Mouse (Mus musculus) limb, embryonic 13.5 days (tissue): Measurements from ENCODE around the gene Them4. TPM values are rescaled to one million over a fixed set of nuclear protein-coding genes. Genes with fewer than 3 reads are reported as not detected.

Source experiments
- ATAC-seq: fragments of 200-750 bp; cut with Nextera tagmentation; 2 replicates; pipeline ENCODE4 v1.8.0; 2017; ENCODE audit warnings: low read depth, moderate number of reproducible peaks, moderate TSS enrichment; ENCODE audit not compliant: low FRiP score
- H3K27ac ChIP-seq: fragments of 300-500 bp; sonication (generic); 2 replicates; pipeline ENCODE4 v1.5.1; 2015; ENCODE audit warnings: inconsistent platforms, mild to moderate bottlenecking, moderate library complexity
- H3K27me3 ChIP-seq: fragments of 300-500 bp; sonication (generic); 2 replicates; pipeline ENCODE4 v1.6.1; 2015; ENCODE audit warnings: mild to moderate bottlenecking, inconsistent platforms
- H3K36me3 ChIP-seq: fragments of 300-500 bp; sonication (generic); 2 replicates; pipeline ENCODE4 v1.6.1; 2015; ENCODE audit warnings: inconsistent platforms, mild to moderate bottlenecking, moderate library complexity
- H3K4me1 ChIP-seq: fragments of 300-500 bp; sonication (generic); 2 replicates; pipeline ENCODE4 v1.6.1; 2015; ENCODE audit warnings: inconsistent platforms
- H3K4me2 ChIP-seq: fragments of 300-500 bp; sonication (generic); replicated peaks from 2 replicates; pipeline ENCODE4 v1.6.1; 2015; ENCODE audit warnings: inconsistent platforms, mild to moderate bottlenecking, moderate library complexity
- H3K4me3 ChIP-seq: fragments of 300-500 bp; sonication (generic); 2 replicates; pipeline ENCODE4 v1.5.1; 2015; ENCODE audit warnings: moderate library complexity, mild to moderate bottlenecking, inconsistent platforms
- H3K9ac ChIP-seq: fragments of 300-500 bp; sonication (generic); 2 replicates; pipeline ENCODE4 v1.6.1; 2015; ENCODE audit warnings: mild to moderate bottlenecking, inconsistent platforms
- H3K9me3 ChIP-seq: fragments of 300-500 bp; sonication (generic); 2 replicates; pipeline ENCODE4 v1.6.1; 2016; ENCODE audit warnings: inconsistent platforms
- WGBS: fragments of 180-500 bp; shearing (Covaris S2); methylation state at CpG from one replicate; pipeline ENCODE4 v1.1.7; 2015; 5-methylcytosine and 5-hydroxymethylcytosine counted together
- polyA plus RNA-seq: library from polyadenylated mRNA; unstranded; fragments of >200 nt; fragmentation: Nextera tagmentation; extraction: Ambion mirVana; gene quantifications from 2 replicates; pipeline ENCODE4 v1.2.1, GENCODE M21; 2015

The Them4 gene
- polyA plus RNA-seq, 1 experiment from 2014 or later = 11.2 TPM

GRCm38 (mm10) chr3:94369709-94370108 is 59.8 kb downstream of the Them4 start:
- no peak overlapping the region for H3K4me2 ChIP-seq
- ATAC-seq = no peak
- H3K36me3 ChIP-seq = no peaks in the 10 kb centered on the region
- H3K27ac ChIP-seq = no peak overlapping the region
- peaks cover 22% of the 10 kb centered on the region for H3K27me3 ChIP-seq
- H3K9ac ChIP-seq = no peak overlapping the region
- 74% methylated on average over 2 of the region's 2 CpGs for WGBS
- no peaks in the 10 kb centered on the region for H3K9me3 ChIP-seq
- no peak overlapping the region for H3K4me3 ChIP-seq
- H3K4me1 ChIP-seq = peaks cover 29% of the 10 kb centered on the region

DNA sequence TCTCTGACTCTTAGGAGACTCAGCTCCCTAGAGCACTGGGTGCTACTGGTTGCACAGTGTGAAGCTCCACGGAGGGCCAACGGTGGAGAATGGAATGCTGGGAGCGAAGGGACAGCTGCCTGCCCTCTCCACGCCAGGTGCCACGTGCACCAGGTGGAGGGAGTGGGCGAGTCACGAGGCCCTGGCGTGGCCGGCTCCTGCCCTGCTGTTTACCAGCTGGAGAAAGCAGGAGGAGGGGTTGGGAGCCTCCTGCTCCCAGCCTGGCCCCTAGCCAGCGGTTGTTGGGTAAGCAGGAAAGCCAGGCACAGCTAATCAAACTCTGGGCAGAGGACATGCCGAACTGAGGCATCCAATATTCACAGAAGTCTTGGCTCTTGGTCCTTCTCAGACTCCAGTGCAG is 61.7 kb downstream of the Them4 start:
- 0 out of 2 replicates have a peak overlapping the region, but pooled peaks have one; percentile 14 for H3K9ac ChIP-seq
- peak; percentile 52 for ATAC-seq
- H3K4me3 ChIP-seq = 0 out of 2 replicates have a peak overlapping the region, but pooled peaks have one; percentile 4
- H3K27me3 ChIP-seq = peaks cover 8% of the 10 kb centered on the region; the same call in 1 of the 2 replicates
- H3K27ac ChIP-seq = no peak overlapping the region
- no peaks in the 10 kb centered on the region for H3K9me3 ChIP-seq
- H3K4me2 ChIP-seq = peak overlapping the region; percentile 50
- peaks cover 29% of the 10 kb centered on the region for H3K4me1 ChIP-seq
- WGBS = 3% methylated on average over 11 of the region's 11 CpGs
- no peaks in the 10 kb centered on the region for H3K36me3 ChIP-seq

DNA sequence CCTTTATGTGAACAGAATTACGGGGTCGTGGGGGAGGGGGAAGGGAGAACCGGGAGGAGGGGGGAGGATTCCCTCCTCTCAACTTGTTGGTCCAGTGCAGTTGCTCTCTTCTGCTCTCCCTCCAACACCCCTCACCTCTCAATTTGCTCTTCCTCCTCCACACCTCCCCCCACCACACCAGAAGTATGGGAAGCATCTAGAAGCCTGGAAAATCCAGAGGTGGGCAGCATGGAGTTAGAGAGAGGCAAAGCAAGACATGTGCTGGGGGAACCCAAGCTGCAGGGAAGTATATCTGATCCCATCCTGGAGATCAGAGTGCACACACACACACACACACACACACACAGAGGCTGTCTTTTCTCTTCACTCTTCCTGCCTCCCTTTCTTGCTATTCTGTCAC is 62.1 kb downstream of the Them4 start:
- Histone ChIP-seq H3K27me3 (peaks cover 8% of the 10 kb centered on the region; the same call in 1 of the 2 replicates), H3K4me1 (peaks cover 33% of the 10 kb centered on the region), H3K36me3 (no peaks in the 10 kb centered on the region), H3K9ac (no peak overlapping the region), H3K4me3 (0 out of 2 replicates have a peak overlapping the region, but pooled peaks have one; percentile 4), H3K4me2 (peak overlapping the region; percentile 50), H3K27ac (no peak overlapping the region), H3K9me3 (no peaks in the 10 kb centered on the region)
- WGBS = 0% methylated on average over 3 of the region's 3 CpGs
- ATAC-seq = 0 out of 2 replicates have a peak, but pooled peaks have one; percentile 7

GRCm38 (mm10) chr3:94372641-94373040 is 62.8 kb downstream of the Them4 start, which contains the start of gene Rorc:
Gene Rorc (plus strand): TSS chr3:94372794.
- Histone ChIP-seq H3K4me1 (peaks cover 37% of the 10 kb centered on the region), H3K27me3 (peaks cover 8% of the 10 kb centered on the region; the same call in 1 of the 2 replicates), H3K27ac (no peak within 1 kb of the TSS), H3K9ac (peak within 1 kb of the TSS; percentile 14; the same call in 1 of the 2 replicates), H3K4me3 (peak within 1 kb of the TSS; percentile 27), H3K36me3 (no peaks in the 10 kb centered on the region), H3K4me2 (peak within 1 kb of the TSS; percentile 60), H3K9me3 (no peaks in the 10 kb centered on the region)
- 15% methylated on average over 5 of the region's 5 CpGs for WGBS
- ATAC-seq = no peak

DNA sequence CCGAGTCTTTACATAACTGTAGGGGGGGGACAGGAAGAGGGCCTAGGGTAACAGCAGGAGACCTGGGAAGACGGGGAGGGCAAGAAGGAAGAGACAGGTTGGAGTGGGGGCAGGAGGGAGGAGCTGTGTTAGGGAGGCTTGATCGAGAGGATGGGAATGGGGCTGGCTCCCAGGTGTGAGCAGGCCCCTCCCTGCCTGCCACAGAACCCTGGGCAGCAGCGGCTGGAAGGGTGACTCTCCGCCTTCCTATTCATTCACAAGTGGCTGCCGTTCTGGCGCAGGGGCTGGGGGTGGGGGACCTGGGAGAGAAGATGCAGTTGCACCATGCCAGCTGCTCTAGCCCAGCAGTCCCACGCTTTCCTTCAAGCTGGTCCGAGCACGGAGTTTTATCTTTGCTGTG is 63.2 kb downstream of the Them4 start:
- no peaks in the 10 kb centered on the region for H3K9me3 ChIP-seq
- H3K9ac ChIP-seq = no peak overlapping the region
- H3K27me3 ChIP-seq = peaks cover 8% of the 10 kb centered on the region; the same call in 1 of the 2 replicates
- peaks cover 37% of the 10 kb centered on the region for H3K4me1 ChIP-seq
- peak; percentile 20 for ATAC-seq
- H3K4me3 ChIP-seq = peak overlapping the region; percentile 27
- no peaks in the 10 kb centered on the region for H3K36me3 ChIP-seq
- H3K4me2 ChIP-seq = peak overlapping the region; percentile 60
- whole genome bisulfite sequencing = 4% methylated on average over 10 of the region's 10 CpGs
- H3K27ac ChIP-seq = no peak overlapping the region

GRCm38 (mm10) chr3:94373597-94374011 is 63.7 kb downstream of the Them4 start:
- no peak overlapping the region; the same call in 1 of the 2 replicates for H3K9ac ChIP-seq
- peaks cover 8% of the 10 kb centered on the region; the same call in 1 of the 2 replicates for H3K27me3 ChIP-seq
- no peaks in the 10 kb centered on the region for H3K9me3 ChIP-seq
- H3K27ac ChIP-seq = no peak overlapping the region
- peaks cover 37% of the 10 kb centered on the region for H3K4me1 ChIP-seq
- 2% methylated on average over 5 of the region's 5 CpGs for WGBS
- H3K4me2 ChIP-seq = peak overlapping the region; percentile 60
- no peaks in the 10 kb centered on the region for H3K36me3 ChIP-seq
- H3K4me3 ChIP-seq = peak overlapping the region; percentile 27
- ATAC-seq = peak; percentile 38; the same call in 1 of the 2 replicates

DNA sequence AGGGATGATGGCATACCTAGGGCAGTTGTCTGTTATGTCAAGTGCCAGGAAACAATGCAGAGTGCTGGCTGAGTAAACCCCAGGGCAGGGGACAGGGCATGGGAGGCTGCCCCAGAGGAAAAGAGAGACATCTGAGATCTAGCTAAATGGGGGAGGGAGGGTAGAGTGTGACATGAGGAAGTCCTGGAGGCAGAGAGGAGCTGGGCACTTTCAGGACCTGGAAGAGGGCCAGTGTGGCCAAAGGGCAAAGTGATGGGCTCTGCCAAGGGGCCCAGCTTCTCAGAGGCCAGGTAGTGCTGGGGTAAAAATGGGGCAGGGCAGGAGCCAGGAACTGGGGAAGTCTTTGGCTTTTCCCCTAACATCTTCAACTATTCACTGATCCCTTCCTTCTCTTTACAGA is 64.7 kb downstream of the Them4 start:
- no peak overlapping the region for H3K27ac ChIP-seq
- ATAC-seq = no peak
- H3K36me3 ChIP-seq = no peaks in the 10 kb centered on the region
- peaks cover 8% of the 10 kb centered on the region; the same call in 1 of the 2 replicates for H3K27me3 ChIP-seq
- no peaks in the 10 kb centered on the region for H3K9me3 ChIP-seq
- H3K4me2 ChIP-seq = no peak overlapping the region
- H3K9ac ChIP-seq = no peak overlapping the region
- H3K4me3 ChIP-seq = no peak overlapping the region
- peaks cover 37% of the 10 kb centered on the region for H3K4me1 ChIP-seq

DNA sequence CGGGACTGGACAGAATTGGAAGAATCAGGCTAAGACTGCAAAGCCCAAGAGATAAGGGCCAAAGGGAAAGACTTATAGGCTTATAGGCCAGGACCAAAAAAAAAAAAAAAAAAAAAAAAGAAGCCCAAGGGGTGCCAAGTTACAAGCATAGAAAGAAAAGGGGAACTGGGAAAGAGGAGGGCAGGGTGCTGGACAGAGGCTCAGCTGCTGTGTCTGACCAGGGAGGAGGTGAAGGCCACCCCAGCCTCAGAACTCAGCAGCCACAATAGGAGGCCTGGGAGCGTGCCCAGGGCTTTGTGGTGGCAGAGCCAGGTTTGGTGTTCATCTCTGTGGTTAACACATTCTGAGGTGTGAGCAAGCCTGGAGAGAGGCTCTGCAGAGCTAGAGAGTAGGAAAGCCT is 65.3 kb downstream of the Them4 start:
- Histone ChIP-seq H3K36me3 (no peaks in the 10 kb centered on the region), H3K9me3 (no peaks in the 10 kb centered on the region), H3K27me3 (peaks cover 8% of the 10 kb centered on the region; the same call in 1 of the 2 replicates), H3K4me1 (peaks cover 39% of the 10 kb centered on the region), H3K4me2 (no peak overlapping the region), H3K4me3 (no peak overlapping the region), H3K27ac (no peak overlapping the region), H3K9ac (no peak overlapping the region)
- 75% methylated on average over 2 of the region's 2 CpGs for WGBS
- no peak for ATAC-seq

DNA sequence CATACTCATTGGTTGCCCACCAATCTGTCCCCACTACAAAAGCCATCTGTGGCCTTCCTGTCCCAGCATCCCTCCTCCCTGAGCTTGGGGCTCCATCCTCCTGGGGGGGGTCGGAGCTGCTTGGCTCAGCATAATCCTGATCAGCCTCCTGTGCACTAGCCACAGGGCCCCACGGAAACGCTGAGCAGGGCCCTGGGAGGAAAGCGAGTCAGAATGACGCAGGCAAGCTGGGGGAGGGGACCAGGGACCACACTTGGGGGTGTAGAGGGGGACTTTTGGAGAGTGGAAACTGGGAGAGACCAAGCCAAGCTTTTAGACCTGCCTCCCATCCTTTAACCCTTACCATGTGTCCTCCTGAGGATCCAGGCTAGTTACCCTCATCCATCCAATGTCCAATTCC is 66.0 kb downstream of the Them4 start:
- Histone ChIP-seq H3K9ac (no peak overlapping the region), H3K36me3 (no peaks in the 10 kb centered on the region), H3K4me1 (peaks cover 42% of the 10 kb centered on the region), H3K27me3 (peaks cover 8% of the 10 kb centered on the region; the same call in 1 of the 2 replicates), H3K9me3 (no peaks in the 10 kb centered on the region), H3K27ac (no peak overlapping the region), H3K4me3 (no peak overlapping the region), H3K4me2 (no peak overlapping the region)
- ATAC-seq = no peak
- WGBS = 51% methylated on average over 5 of the region's 5 CpGs

GRCm38 (mm10) chr3:94377028-94377923 is 67.4 kb downstream of the Them4 start:
- no peak; the same call in 1 of the 2 replicates for ATAC-seq
- Histone ChIP-seq H3K9me3 (no peaks in the 10 kb centered on the region), H3K27me3 (peaks cover 8% of the 10 kb centered on the region; the same call in 1 of the 2 replicates), H3K36me3 (no peaks in the 10 kb centered on the region), H3K4me1 (peaks cover 32% of the 10 kb centered on the region), H3K9ac (no peak overlapping the region), H3K27ac (no peak overlapping the region), H3K4me2 (0 out of 2 replicates have a peak overlapping the region, but pooled peaks have one; percentile 16), H3K4me3 (no peak overlapping the region)
- WGBS = 12% methylated on average over 13 of the region's 13 CpGs

DNA sequence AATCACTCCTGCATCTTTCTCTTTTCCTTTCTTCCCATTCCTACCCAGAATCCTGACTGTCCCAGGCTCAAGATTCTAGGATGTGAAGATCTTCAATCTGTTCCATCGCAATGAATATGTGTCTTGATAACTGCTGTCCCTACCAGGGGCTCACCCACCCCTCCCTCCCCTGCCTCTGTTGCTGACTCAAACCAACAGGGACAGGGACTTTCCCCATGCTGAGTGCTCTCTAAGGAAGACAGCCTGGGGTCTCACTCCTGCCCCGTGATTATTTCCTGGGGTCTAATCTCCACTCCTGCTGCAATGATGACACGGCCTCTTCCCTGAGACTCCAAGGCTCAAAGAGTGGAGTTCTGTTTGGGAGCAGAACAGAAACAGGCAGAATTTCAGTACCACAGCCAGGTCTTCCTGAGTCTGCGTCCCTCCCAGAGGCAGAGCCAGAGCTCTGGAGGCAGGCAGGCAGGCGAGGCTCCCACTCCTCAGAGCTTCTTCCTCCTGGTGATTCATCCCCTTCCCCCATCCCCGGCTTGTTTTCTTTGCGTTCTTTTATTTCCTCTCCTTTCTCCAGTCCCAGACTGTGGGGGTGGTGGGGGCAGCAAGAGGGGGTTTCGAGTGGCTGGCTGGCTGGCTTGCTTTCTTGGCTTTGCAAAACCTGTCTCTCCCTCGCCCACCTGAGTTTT is 70.1 kb downstream of the Them4 start:
- 27% methylated on average over 9 of the region's 9 CpGs for WGBS
- no peak overlapping the region for H3K4me3 ChIP-seq
- H3K27ac ChIP-seq = no peak overlapping the region

More for the DNA sequence above, 70.1 kb downstream of the Them4 start:
- peaks cover 6% of the 10 kb centered on the region for H3K27me3 ChIP-seq
- peaks cover 13% of the 10 kb centered on the region for H3K4me1 ChIP-seq
- no peaks in the 10 kb centered on the region for H3K9me3 ChIP-seq
- H3K9ac ChIP-seq = 0 out of 2 replicates have a peak overlapping the region, but pooled peaks have one; percentile 25
- H3K36me3 ChIP-seq = no peaks in the 10 kb centered on the region
- no peak for ATAC-seq
- no peak overlapping the region for H3K4me2 ChIP-seq
